Mouse (Mus musculus): ENCODE data around the gene Rab40c. TPM values are rescaled to one million over a fixed set of nuclear protein-coding genes. Genes with fewer than 3 reads are reported as not detected.
"Not testable (repeated sequence)": the region's sequence is repeated elsewhere in the genome, so short reads cannot be mapped to it uniquely, and the experiment has no call there.

Rab40c gene
- polyA plus RNA-seq, 1 experiment from 2014 or later = 23.4 TPM

- no peaks in the 10 kb centered on the region for H3K9me3 ChIP-seq (ENCODE audit: control insufficient read depth, low read length)
- H3K27me3 ChIP-seq (ENCODE audit: control insufficient read depth, insufficient read depth, low read depth, low read length) = no peaks in the 10 kb centered on the region
- H3K9ac ChIP-seq (ENCODE audit: low read length) = peak overlapping the region; percentile 85
- H3K27ac ChIP-seq (ENCODE audit: low read length) = peak overlapping the region; percentile 92
- under 1% methylated on average over 59 of the region's 59 CpGs for WGBS
- H3K4me3 ChIP-seq (ENCODE audit: low read length) = peak overlapping the region; percentile 87
- peak; percentile 95 for ATAC-seq (ENCODE audit: low read depth)
- peaks cover 19% of the 10 kb centered on the region for H3K4me1 ChIP-seq (replicated peaks; ENCODE audit: control insufficient read depth, insufficient read depth, low read length)
- H3K36me3 ChIP-seq (ENCODE audit: control insufficient read depth, insufficient read depth, low read length) = peaks cover 2% of the 10 kb centered on the region; the same call in 1 of the 2 replicates
- H3K4me2 ChIP-seq (ENCODE audit: low read depth, low read length) = peak overlapping the region; percentile 91
Measured at GRCm38 (mm10) chr17:25875171-25876136, 44.1 kb downstream of the Rab40c start.

- WGBS = under 1% methylated on average over 25 of the region's 25 CpGs
Measured at GRCm38 (mm10) chr17:25874721-25875170, 44.8 kb downstream of the Rab40c start, which contains the start of gene Mettl26. Gene Mettl26, plus strand, starts transcription at chr17:25875074.

GRCm38 (mm10) chr17:25874148-25874720 is 45.3 kb downstream of the Rab40c start:
- H3K9ac ChIP-seq (ENCODE audit: low read length) = peak overlapping the region; percentile 85
- no peak for ATAC-seq (ENCODE audit: low read depth)
- no peaks in the 10 kb centered on the region for H3K27me3 ChIP-seq (ENCODE audit: control insufficient read depth, insufficient read depth, low read depth, low read length)
- peak overlapping the region; percentile 92 for H3K27ac ChIP-seq (ENCODE audit: low read length)
- H3K36me3 ChIP-seq (ENCODE audit: control insufficient read depth, insufficient read depth, low read length) = no peaks in the 10 kb centered on the region; the same call in 1 of the 2 replicates
- peaks cover 19% of the 10 kb centered on the region for H3K4me1 ChIP-seq (replicated peaks; ENCODE audit: control insufficient read depth, insufficient read depth, low read length)
- no peaks in the 10 kb centered on the region for H3K9me3 ChIP-seq (ENCODE audit: control insufficient read depth, low read length)
- 4% methylated on average over 14 of the region's 14 CpGs for WGBS
- H3K4me2 ChIP-seq (ENCODE audit: low read depth, low read length) = peak overlapping the region; percentile 91
- H3K4me3 ChIP-seq (ENCODE audit: low read length) = peak overlapping the region; percentile 87

More at GRCm38 (mm10) chr17:25874721-25875170, 44.8 kb downstream of the Rab40c start, which contains the start of gene Mettl26:
- peak within 1 kb of the TSS; percentile 85 for H3K9ac ChIP-seq (ENCODE audit: low read length)
- H3K9me3 ChIP-seq (ENCODE audit: control insufficient read depth, low read length) = no peaks in the 10 kb centered on the region
- peak within 1 kb of the TSS; percentile 92 for H3K27ac ChIP-seq (ENCODE audit: low read length)
- no peaks in the 10 kb centered on the region for H3K27me3 ChIP-seq (ENCODE audit: control insufficient read depth, insufficient read depth, low read depth, low read length)
- peaks cover 19% of the 10 kb centered on the region for H3K4me1 ChIP-seq (replicated peaks; ENCODE audit: control insufficient read depth, insufficient read depth, low read length)
- peaks cover 2% of the 10 kb centered on the region; the same call in 1 of the 2 replicates for H3K36me3 ChIP-seq (ENCODE audit: control insufficient read depth, insufficient read depth, low read length)
- H3K4me2 ChIP-seq (ENCODE audit: low read depth, low read length) = peak within 1 kb of the TSS; percentile 91
- peak; percentile 85 for ATAC-seq (ENCODE audit: low read depth)
- H3K4me3 ChIP-seq (ENCODE audit: low read length) = peak within 1 kb of the TSS; percentile 87

- H3K36me3 ChIP-seq (ENCODE audit: control insufficient read depth, insufficient read depth, low read length) = no peaks in the 10 kb centered on the region; the same call in 1 of the 2 replicates
- no peaks in the 10 kb centered on the region for H3K27me3 ChIP-seq (ENCODE audit: control insufficient read depth, insufficient read depth, low read depth, low read length)
- H3K9ac ChIP-seq (ENCODE audit: low read length) = peak overlapping the region; percentile 85; the same call in 1 of the 2 replicates
- peaks cover 24% of the 10 kb centered on the region for H3K4me1 ChIP-seq (replicated peaks; ENCODE audit: control insufficient read depth, insufficient read depth, low read length)
- peak overlapping the region; percentile 87; the same call in 1 of the 2 replicates for H3K4me3 ChIP-seq (ENCODE audit: low read length)
- H3K4me2 ChIP-seq (ENCODE audit: low read depth, low read length) = peak overlapping the region; percentile 91
- ATAC-seq (ENCODE audit: low read depth) = no peak
- H3K27ac ChIP-seq (ENCODE audit: low read length) = no peak overlapping the region
- 68% methylated on average over 11 of the region's 11 CpGs for WGBS
- H3K9me3 ChIP-seq (ENCODE audit: control insufficient read depth, low read length) = no peaks in the 10 kb centered on the region
Measured at GRCm38 (mm10) chr17:25873405-25874147, 46.0 kb downstream of the Rab40c start.

- Histone ChIP-seq H3K4me2 (ENCODE audit: low read depth, low read length) (no peak overlapping the region), H3K27me3 (ENCODE audit: control insufficient read depth, insufficient read depth, low read depth, low read length) (no peaks in the 10 kb centered on the region), H3K4me1 (replicated peaks; ENCODE audit: control insufficient read depth, insufficient read depth, low read length) (peaks cover 24% of the 10 kb centered on the region), H3K4me3 (ENCODE audit: low read length) (no peak overlapping the region), H3K9ac (ENCODE audit: low read length) (no peak overlapping the region), H3K36me3 (ENCODE audit: control insufficient read depth, insufficient read depth, low read length) (no peaks in the 10 kb centered on the region), H3K27ac (ENCODE audit: low read length) (no peak overlapping the region), H3K9me3 (ENCODE audit: control insufficient read depth, low read length) (no peaks in the 10 kb centered on the region)
- no peak for ATAC-seq (ENCODE audit: low read depth)
- WGBS = 83% methylated on average over 3 of the region's 3 CpGs
Measured at GRCm38 (mm10) chr17:25872676-25873075, 46.9 kb downstream of the Rab40c start.

- not testable (repeated sequence) for H3K27ac ChIP-seq (ENCODE audit: low read length); H3K9ac ChIP-seq (ENCODE audit: low read length); ATAC-seq (ENCODE audit: low read depth); H3K4me3 ChIP-seq (ENCODE audit: low read length); H3K9me3 ChIP-seq (ENCODE audit: control insufficient read depth, low read length); H3K4me2 ChIP-seq (ENCODE audit: low read depth, low read length); H3K36me3 ChIP-seq (ENCODE audit: control insufficient read depth, insufficient read depth, low read length); H3K27me3 ChIP-seq (ENCODE audit: control insufficient read depth, insufficient read depth, low read depth, low read length)
- H3K4me1 ChIP-seq (replicated peaks; ENCODE audit: control insufficient read depth, insufficient read depth, low read length) = peaks cover 24% of the 10 kb centered on the region
Measured at GRCm38 (mm10) chr17:25871566-25871965, 48.0 kb downstream of the Rab40c start.

- peaks cover 16% of the 10 kb centered on the region for H3K4me1 ChIP-seq (replicated peaks; ENCODE audit: control insufficient read depth, insufficient read depth, low read length)
- H3K9ac ChIP-seq (ENCODE audit: low read length) = no peak overlapping the region
- H3K27me3 ChIP-seq (ENCODE audit: control insufficient read depth, insufficient read depth, low read depth, low read length) = no peaks in the 10 kb centered on the region
- H3K4me2 ChIP-seq (ENCODE audit: low read depth, low read length) = no peak overlapping the region
- no peaks in the 10 kb centered on the region for H3K36me3 ChIP-seq (ENCODE audit: control insufficient read depth, insufficient read depth, low read length)
- 79% methylated on average over 2 of the region's 2 CpGs for WGBS
- no peaks in the 10 kb centered on the region for H3K9me3 ChIP-seq (ENCODE audit: control insufficient read depth, low read length)
- H3K27ac ChIP-seq (ENCODE audit: low read length) = no peak overlapping the region
- no peak for ATAC-seq (ENCODE audit: low read depth)
- no peak overlapping the region for H3K4me3 ChIP-seq (ENCODE audit: low read length)
Measured at GRCm38 (mm10) chr17:25869954-25870353, 49.6 kb downstream of the Rab40c start.

GRCm38 (mm10) chr17:25869498-25869897 is 50.0 kb downstream of the Rab40c start:
- no peak overlapping the region for H3K9ac ChIP-seq (ENCODE audit: low read length)
- 83% methylated on average over 8 of the region's 8 CpGs for WGBS
- peaks cover 16% of the 10 kb centered on the region for H3K4me1 ChIP-seq (replicated peaks; ENCODE audit: control insufficient read depth, insufficient read depth, low read length)
- no peaks in the 10 kb centered on the region for H3K9me3 ChIP-seq (ENCODE audit: control insufficient read depth, low read length)
- H3K36me3 ChIP-seq (ENCODE audit: control insufficient read depth, insufficient read depth, low read length) = no peaks in the 10 kb centered on the region
- no peak for ATAC-seq (ENCODE audit: low read depth)
- H3K27me3 ChIP-seq (ENCODE audit: control insufficient read depth, insufficient read depth, low read depth, low read length) = no peaks in the 10 kb centered on the region
- H3K4me3 ChIP-seq (ENCODE audit: low read length) = no peak overlapping the region
- H3K4me2 ChIP-seq (ENCODE audit: low read depth, low read length) = no peak overlapping the region
- no peak overlapping the region for H3K27ac ChIP-seq (ENCODE audit: low read length)

All from lung, embryonic 16.5 days (tissue).